In genomic region chr17:24672141-24672540, GRCm38 (mm10) we compare ENCODE assay signal across 8 mouse cellular contexts. TPM values are rescaled to one million over a fixed set of nuclear protein-coding genes. Genes with fewer than 3 reads are reported as not detected.
DNase-seq lines count a peak whose midpoint lies in the region; ATAC-seq lines count a peak whose summit lies in the region.

No protein-coding gene starts in this region.

- WGBS in heart, embryonic 14.5 days: 23% methylated on average over 5 of the region's 5 CpGs
- 30% methylated on average over 5 of the region's 5 CpGs for WGBS in limb, embryonic 11.5 days
- WGBS in neural tube, embryonic 15.5 days: 36% methylated on average over 5 of the region's 5 CpGs

- 0 out of 2 replicates have a peak overlapping the region, but pooled peaks have one; percentile 4 for H3K9ac ChIP-seq in heart, embryonic 14.5 days (ENCODE audit: low read length)
- peak overlapping the region; percentile 9; the same call in 1 of the 2 replicates for H3K9ac ChIP-seq in limb, embryonic 11.5 days (ENCODE audit: low read length)
- peak overlapping the region; percentile 34 for H3K9ac ChIP-seq in neural tube, embryonic 15.5 days (replicated peaks)

- H3K36me3 ChIP-seq in heart, embryonic 14.5 days (ENCODE audit: control insufficient read depth, insufficient read depth, low read length): peaks cover 7% of the 10 kb centered on the region
- H3K36me3 ChIP-seq in limb, embryonic 11.5 days (ENCODE audit: control insufficient read depth, insufficient read depth, low read length): no peaks in the 10 kb centered on the region
- peaks cover 7% of the 10 kb centered on the region for H3K36me3 ChIP-seq in neural tube, embryonic 15.5 days

- DNase-seq in embryo, embryonic 10.5 days (ENCODE audit: low spot score): peak; percentile 43
- DNase-seq in embryo, embryonic 9.5 days (ENCODE audit: extremely low spot score): no peak
- peak; percentile 40 to 48 for DNase-seq in adrenal gland, adult 18-20 months (ENCODE audit: low spot score in 2 of 2)
- no peak for DNase-seq in limb, embryonic 11.5 days (ENCODE audit: low spot score)
- no peak for DNase-seq in cerebellum, adult 11-12 months
- DNase-seq in layer of hippocampus, postnatal 10 days (ENCODE audit: low spot score in 2 of 2): no peak

- H3K27ac ChIP-seq in heart, embryonic 14.5 days (replicated peaks in 1 of 2; ENCODE audit: control insufficient read depth in 1 of 2, insufficient read depth in 1 of 2, low read depth in 2 of 2, low read length in 2 of 2): no peak overlapping the region
- H3K27ac ChIP-seq in limb, embryonic 11.5 days (replicated peaks; ENCODE audit: low read depth, low read length): no peak overlapping the region
- no peak overlapping the region for H3K27ac ChIP-seq in neural tube, embryonic 15.5 days (replicated peaks)

- peak overlapping the region; percentile 92 for H3K4me2 ChIP-seq in heart, embryonic 14.5 days (ENCODE audit: low read length)
- peak overlapping the region; percentile 22; the same call in 1 of the 2 replicates for H3K4me2 ChIP-seq in limb, embryonic 11.5 days (ENCODE audit: low read depth, severe bottlenecking)
- H3K4me2 ChIP-seq in neural tube, embryonic 15.5 days: peak overlapping the region; percentile 84

- no peaks in the 10 kb centered on the region for H3K27me3 ChIP-seq in heart, embryonic 14.5 days (ENCODE audit: control insufficient read depth, insufficient read depth, low read length)
- H3K27me3 ChIP-seq in limb, embryonic 11.5 days (ENCODE audit: control insufficient read depth, insufficient read depth, low read length): no peaks in the 10 kb centered on the region
- no peaks in the 10 kb centered on the region for H3K27me3 ChIP-seq in neural tube, embryonic 15.5 days (replicated peaks)

- no peak overlapping the region for H3K4me3 ChIP-seq in heart, embryonic 14.5 days (ENCODE audit: control insufficient read depth in 1 of 2, insufficient read depth in 1 of 2, low read depth in 1 of 2, low read length in 2 of 2)
- H3K4me3 ChIP-seq in limb, embryonic 11.5 days (ENCODE audit: low read depth, low read length): no peak overlapping the region
- no peak overlapping the region for H3K4me3 ChIP-seq in neural tube, embryonic 15.5 days (replicated peaks)

- no peaks in the 10 kb centered on the region for H3K9me3 ChIP-seq in heart, embryonic 14.5 days (ENCODE audit: control insufficient read depth, low read length)
- no peaks in the 10 kb centered on the region for H3K9me3 ChIP-seq in limb, embryonic 11.5 days (ENCODE audit: control insufficient read depth, low read length)
- H3K9me3 ChIP-seq in neural tube, embryonic 15.5 days (replicated peaks): no peaks in the 10 kb centered on the region

- ATAC-seq in heart, embryonic 14.5 days (ENCODE audit: insufficient number of reproducible peaks, insufficient read depth, low FRiP score, low read depth): no peak
- ATAC-seq in limb, embryonic 11.5 days (ENCODE audit: insufficient number of reproducible peaks, low FRiP score, low TSS enrichment, low read depth): no peak
- ATAC-seq in neural tube, embryonic 15.5 days (ENCODE audit: low FRiP score): no peak

- peaks cover 20 to 35% of the 10 kb centered on the region in 2 experiments for H3K4me1 ChIP-seq in heart, embryonic 14.5 days (ENCODE audit: control insufficient read depth in 2 of 2, insufficient read depth in 2 of 2, low read length in 2 of 2)
- peaks cover 23% of the 10 kb centered on the region for H3K4me1 ChIP-seq in limb, embryonic 11.5 days (ENCODE audit: control insufficient read depth, insufficient read depth, low read length)
- peaks cover 47% of the 10 kb centered on the region for H3K4me1 ChIP-seq in neural tube, embryonic 15.5 days

RNA-seq across cellular contexts. Expression of gene Zfp598, which starts 2.7 kb away (rescaled TPM):
- total RNA-seq in adrenal gland, adult 18-20 months (2021): 10 to 100 TPM; 50.0 to 55.7 TPM
- polyA plus RNA-seq in heart, embryonic 14.5 days (2014; fragmentation: Nextera tagmentation; extraction: Ambion mirVana): 18.4 and 19.4 TPM in 2 replicates
- 36.3 and 42.0 TPM in 2 replicates for polyA plus RNA-seq in limb, embryonic 11.5 days (2014; fragmentation: Nextera tagmentation; extraction: Ambion mirVana)
- 19.2 and 20.5 TPM in 2 replicates for polyA plus RNA-seq in neural tube, embryonic 15.5 days (2015; fragmentation: Nextera tagmentation; extraction: Ambion mirVana)
- 10 to 100 TPM; 40.1 to 43.6 TPM for total RNA-seq in layer of hippocampus, postnatal 10 days (2021)

RNA-seq across cellular contexts. Expression of gene Npw, which starts 13.9 kb away (rescaled TPM):
- total RNA-seq in adrenal gland, adult 18-20 months (2021): not detected
- not detected in 2 replicates for polyA plus RNA-seq in heart, embryonic 14.5 days (2014; fragmentation: Nextera tagmentation; extraction: Ambion mirVana)
- 0.31 and 0.54 TPM in 2 replicates for polyA plus RNA-seq in limb, embryonic 11.5 days (2014; fragmentation: Nextera tagmentation; extraction: Ambion mirVana)
- polyA plus RNA-seq in neural tube, embryonic 15.5 days (2015; fragmentation: Nextera tagmentation; extraction: Ambion mirVana): 0.42 and 0.51 TPM in 2 replicates
- total RNA-seq in layer of hippocampus, postnatal 10 days (2021): 1 to 10 TPM; 1.3 to 1.6 TPM

RNA-seq across cellular contexts. Expression of gene Syngr3, which starts 17.6 kb away (rescaled TPM):
- total RNA-seq in adrenal gland, adult 18-20 months (2021): 1 to 10 TPM; 2.2 to 3.3 TPM
- polyA plus RNA-seq in heart, embryonic 14.5 days (2014; fragmentation: Nextera tagmentation; extraction: Ambion mirVana): 0.42 and 0.69 TPM in 2 replicates
- polyA plus RNA-seq in limb, embryonic 11.5 days (2014; fragmentation: Nextera tagmentation; extraction: Ambion mirVana): 6.6 and 6.9 TPM in 2 replicates
- 214 and 242 TPM in 2 replicates for polyA plus RNA-seq in neural tube, embryonic 15.5 days (2015; fragmentation: Nextera tagmentation; extraction: Ambion mirVana)
- 100 to 1,000 TPM; 211 to 212 TPM for total RNA-seq in layer of hippocampus, postnatal 10 days (2021)

RNA-seq across cellular contexts. Expression of gene Slc9a3r2, which starts 22.0 kb away (rescaled TPM):
- total RNA-seq in adrenal gland, adult 18-20 months (2021): 10 to 100 TPM; 62.0 to 90.2 TPM
- 59.6 and 60.9 TPM in 2 replicates for polyA plus RNA-seq in heart, embryonic 14.5 days (2014; fragmentation: Nextera tagmentation; extraction: Ambion mirVana)
- 59.3 and 60.4 TPM in 2 replicates for polyA plus RNA-seq in limb, embryonic 11.5 days (2014; fragmentation: Nextera tagmentation; extraction: Ambion mirVana)
- polyA plus RNA-seq in neural tube, embryonic 15.5 days (2015; fragmentation: Nextera tagmentation; extraction: Ambion mirVana): 60.2 and 65.7 TPM in 2 replicates
- total RNA-seq in layer of hippocampus, postnatal 10 days (2021): 10 to 100 TPM; 48.5 to 49.4 TPM

RNA-seq across cellular contexts. Expression of gene Gfer, which starts 23.8 kb away (rescaled TPM):
- 10 to 100 TPM; 31.9 to 33.9 TPM for total RNA-seq in adrenal gland, adult 18-20 months (2021)
- polyA plus RNA-seq in heart, embryonic 14.5 days (2014; fragmentation: Nextera tagmentation; extraction: Ambion mirVana): 29.3 and 29.7 TPM in 2 replicates
- 53.0 and 63.3 TPM in 2 replicates for polyA plus RNA-seq in limb, embryonic 11.5 days (2014; fragmentation: Nextera tagmentation; extraction: Ambion mirVana)
- 36.5 and 37.9 TPM in 2 replicates for polyA plus RNA-seq in neural tube, embryonic 15.5 days (2015; fragmentation: Nextera tagmentation; extraction: Ambion mirVana)
- 10 to 100 TPM; 19.3 to 22.4 TPM for total RNA-seq in layer of hippocampus, postnatal 10 days (2021)

Comparison
In these comparisons a context has a peak if more than half of its experiments do, and no peak if none do; other contexts are left out.
1. DNase-seq: peak in embryo, embryonic 10.5 days (single experiment) and adrenal gland, adult 18-20 months (2 of 2); none in embryo, embryonic 9.5 days (single experiment), limb, embryonic 11.5 days (single experiment), cerebellum, adult 11-12 months (single experiment) and layer of hippocampus, postnatal 10 days (0 of 2).
2. H3K4me2 ChIP-seq: peak in every context shown above with its lines; median percentile 92 in heart, embryonic 14.5 days; 84 in neural tube, embryonic 15.5 days; 22 in limb, embryonic 11.5 days.
3. RNA of gene Syngr3, which starts 17.6 kb away (polyA plus RNA-seq): 214 to 242 TPM in neural tube, embryonic 15.5 days; 6.6 to 6.9 TPM in limb, embryonic 11.5 days and 0.42 to 0.69 TPM in heart, embryonic 14.5 days; every median in the first group is over 10 times any median in the second.
4. Peak in every context shown above with its lines, with median percentiles within 50 percentile points of each other: H3K9ac ChIP-seq.